Mouse (Mus musculus) midbrain, embryonic 12.5 days (tissue): Measurements from ENCODE around the gene Ttc3. TPM values are rescaled to one million over a fixed set of nuclear protein-coding genes. Genes with fewer than 3 reads are reported as not detected.
"Not testable (repeated sequence)": the region's sequence is repeated elsewhere in the genome, so short reads cannot be mapped to it uniquely, and the experiment has no call there.

ENCODE experiments used
- ATAC-seq: fragments of 200-750 bp; cut with Nextera tagmentation; 2 replicates; pipeline ENCODE4 v1.8.0; 2017; ENCODE audit warnings: low read depth, moderate TSS enrichment, moderate library complexity; ENCODE audit not compliant: low FRiP score
- H3K27ac ChIP-seq: fragments of 300-500 bp; sonication (generic); replicated peaks from 2 replicates; pipeline ENCODE4 v1.5.1; 2016; ENCODE audit warnings: mild to moderate bottlenecking
- H3K27me3 ChIP-seq: fragments of 300-500 bp; sonication (generic); 2 replicates; pipeline ENCODE4 v1.6.1; 2016; ENCODE audit warnings: mild to moderate bottlenecking
- H3K36me3 ChIP-seq: fragments of 300-500 bp; sonication (generic); 2 replicates; pipeline ENCODE4 v1.6.1; 2016
- H3K4me1 ChIP-seq: fragments of 300-500 bp; sonication (generic); 2 replicates; pipeline ENCODE4 v1.6.1; 2016
- H3K4me2 ChIP-seq: fragments of 300-500 bp; sonication (generic); replicated peaks from 2 replicates; pipeline ENCODE4 v1.6.1; 2016; ENCODE audit warnings: mild to moderate bottlenecking, moderate library complexity
- H3K4me3 ChIP-seq: fragments of 300-500 bp; sonication (generic); 2 replicates; pipeline ENCODE4 v1.5.1; 2016; ENCODE audit warnings: mild to moderate bottlenecking
- H3K9ac ChIP-seq: fragments of 300-500 bp; sonication (generic); replicated peaks from 2 replicates; pipeline ENCODE4 v1.6.1; 2016; ENCODE audit warnings: mild to moderate bottlenecking, moderate library complexity
- H3K9me3 ChIP-seq: fragments of 300-500 bp; sonication (generic); 2 replicates; pipeline ENCODE4 v1.6.1; 2016; ENCODE audit warnings: mild to moderate bottlenecking
- WGBS: fragments of 180-500 bp; shearing (Covaris S2); methylation state at CpG from one replicate; pipeline ENCODE4 v1.1.7; 2016; 5-methylcytosine and 5-hydroxymethylcytosine counted together
- polyA plus RNA-seq: library from polyadenylated mRNA; unstranded; fragments of >200 nt; fragmentation: Nextera tagmentation; extraction: Ambion mirVana; gene quantifications from 2 replicates; pipeline ENCODE4 v1.2.1, GENCODE M21; 2016

Ttc3 gene
- polyA plus RNA-seq, 1 experiment from 2014 or later, result 618 TPM

GRCm38 (mm10) chr16:94487341-94487740, 116.9 kb downstream of the Ttc3 start:
- no peak overlapping the region for H3K27ac ChIP-seq
- no peaks in the 10 kb centered on the region for H3K9me3 ChIP-seq
- WGBS, result 84% methylated on average over 5 of the region's 5 CpGs
- H3K4me1 ChIP-seq, result no peaks in the 10 kb centered on the region
- H3K9ac ChIP-seq, result no peak overlapping the region
- no peak overlapping the region for H3K4me3 ChIP-seq
- H3K4me2 ChIP-seq, result no peak overlapping the region
- H3K36me3 ChIP-seq, result no peaks in the 10 kb centered on the region
- no peaks in the 10 kb centered on the region for H3K27me3 ChIP-seq
- ATAC-seq, result no peak

- WGBS, result 92% methylated on average over 5 of the region's 5 CpGs
- Histone ChIP-seq H3K9me3 (no peaks in the 10 kb centered on the region), H3K27ac (no peak overlapping the region), H3K9ac (no peak overlapping the region), H3K36me3 (no peaks in the 10 kb centered on the region), H3K4me2 (no peak overlapping the region), H3K4me3 (no peak overlapping the region), H3K4me1 (no peaks in the 10 kb centered on the region), H3K27me3 (no peaks in the 10 kb centered on the region)
- no peak for ATAC-seq
Observed at GRCm38 (mm10) chr16:94489326-94489725, 118.9 kb downstream of the Ttc3 start.

GRCm38 (mm10) chr16:94497176-94497575, 126.8 kb downstream of the Ttc3 start:
- not testable (repeated sequence) for H3K4me2 ChIP-seq, ATAC-seq, H3K4me3 ChIP-seq, H3K9me3 ChIP-seq, H3K27me3 ChIP-seq, H3K4me1 ChIP-seq, H3K9ac ChIP-seq, H3K27ac ChIP-seq
- WGBS, result 95% methylated on average over 7 of the region's 7 CpGs
- peaks cover 61% of the 10 kb centered on the region for H3K36me3 ChIP-seq

- Histone ChIP-seq H3K9me3 (no peaks in the 10 kb centered on the region), H3K27me3 (no peaks in the 10 kb centered on the region), H3K36me3 (peaks cover 61% of the 10 kb centered on the region), H3K4me2 (no peak overlapping the region), H3K4me3 (no peak overlapping the region), H3K4me1 (no peaks in the 10 kb centered on the region), H3K27ac (no peak overlapping the region), H3K9ac (no peak overlapping the region)
- ATAC-seq, result no peak
- WGBS, result 85% methylated on average over 5 of the region's 5 CpGs
Observed at GRCm38 (mm10) chr16:94497911-94498310, 127.5 kb downstream of the Ttc3 start.

- no peak overlapping the region for H3K4me2 ChIP-seq
- H3K4me3 ChIP-seq, result no peak overlapping the region
- H3K9me3 ChIP-seq, result no peaks in the 10 kb centered on the region
- H3K4me1 ChIP-seq, result no peaks in the 10 kb centered on the region
- WGBS, result 95% methylated on average over 5 of the region's 5 CpGs
- H3K9ac ChIP-seq, result no peak overlapping the region
- H3K36me3 ChIP-seq, result peaks cover 61% of the 10 kb centered on the region
- no peak for ATAC-seq
- no peak overlapping the region for H3K27ac ChIP-seq
- H3K27me3 ChIP-seq, result no peaks in the 10 kb centered on the region
Observed at GRCm38 (mm10) chr16:94504192-94504591, 133.8 kb downstream of the Ttc3 start.

- H3K36me3 ChIP-seq, result peaks cover 51% of the 10 kb centered on the region
- no peaks in the 10 kb centered on the region for H3K9me3 ChIP-seq
- no peak overlapping the region for H3K9ac ChIP-seq
- WGBS, result 97% methylated on average over 2 of the region's 2 CpGs
- no peaks in the 10 kb centered on the region for H3K27me3 ChIP-seq
- H3K27ac ChIP-seq, result no peak overlapping the region
- H3K4me1 ChIP-seq, result no peaks in the 10 kb centered on the region
- ATAC-seq, result no peak
- no peak overlapping the region for H3K4me3 ChIP-seq
- H3K4me2 ChIP-seq, result no peak overlapping the region
Observed at GRCm38 (mm10) chr16:94507071-94507470, 136.7 kb downstream of the Ttc3 start.

GRCm38 (mm10) chr16:94508769-94509168, 138.4 kb downstream of the Ttc3 start:
- Histone ChIP-seq H3K4me1 (no peaks in the 10 kb centered on the region), H3K9ac (no peak overlapping the region), H3K27me3 (no peaks in the 10 kb centered on the region), H3K27ac (no peak overlapping the region), H3K36me3 (peaks cover 44% of the 10 kb centered on the region), H3K4me2 (no peak overlapping the region), H3K9me3 (no peaks in the 10 kb centered on the region), H3K4me3 (no peak overlapping the region)
- ATAC-seq, result no peak
- WGBS, result 91% methylated on average over 8 of the region's 8 CpGs

GRCm38 (mm10) chr16:94509983-94510382, 139.6 kb downstream of the Ttc3 start:
- no peak overlapping the region for H3K4me3 ChIP-seq
- no peak overlapping the region for H3K9ac ChIP-seq
- no peaks in the 10 kb centered on the region for H3K4me1 ChIP-seq
- 85% methylated on average over 2 of the region's 2 CpGs for WGBS
- ATAC-seq, result no peak
- H3K4me2 ChIP-seq, result no peak overlapping the region
- H3K36me3 ChIP-seq, result peaks cover 32% of the 10 kb centered on the region
- H3K27me3 ChIP-seq, result no peaks in the 10 kb centered on the region
- no peaks in the 10 kb centered on the region for H3K9me3 ChIP-seq
- H3K27ac ChIP-seq, result no peak overlapping the region

- ATAC-seq, result no peak
- Histone ChIP-seq H3K27ac (no peak overlapping the region), H3K36me3 (0 out of 2 replicates have a peak, but pooled peaks cover 5% of the 10 kb centered on the region), H3K9me3 (no peaks in the 10 kb centered on the region), H3K4me1 (no peaks in the 10 kb centered on the region), H3K9ac (no peak overlapping the region), H3K4me3 (no peak overlapping the region), H3K27me3 (no peaks in the 10 kb centered on the region), H3K4me2 (no peak overlapping the region)
- WGBS, result 97% methylated on average over 2 of the region's 2 CpGs
Observed at GRCm38 (mm10) chr16:94517606-94518005, 147.2 kb downstream of the Ttc3 start.

Other genes with a start within 250 kb of the Ttc3 start
- 12.6 and 13.3 TPM in 2 replicates for gene Hlcs, start 57.0 kb upstream of the Ttc3 start, polyA plus RNA-seq
- 3.4 and 3.9 TPM in 2 replicates for gene Ripply3, start 42.2 kb upstream of the Ttc3 start, polyA plus RNA-seq
- gene Pigp, start 1.2 kb downstream of the Ttc3 start, polyA plus RNA-seq, result 116 and 124 TPM in 2 replicates
- 59.4 and 60.6 TPM in 2 replicates for gene Vps26c, start 156.2 kb downstream of the Ttc3 start, polyA plus RNA-seq
- 9.5 and 10.0 TPM in 2 replicates for gene Dyrk1a, start 199.4 kb downstream of the Ttc3 start, polyA plus RNA-seq